Mouse (Mus musculus) bone marrow, adult 2 months (tissue): ENCODE results near the gene Hist1h2bf. TPM values are rescaled to one million over a fixed set of nuclear protein-coding genes. Genes with fewer than 3 reads are reported as not detected.
"Not testable (repeated sequence)": the region's sequence is repeated elsewhere in the genome, so short reads cannot be mapped to it uniquely, and the experiment has no call there.

ENCODE experiments used
- H3K27ac ChIP-seq: fragments of 200-500 bp; 2 replicates; pipeline ENCODE4 v1.5.1; 2012; ENCODE audit warnings: low read depth, mild to moderate bottlenecking, control low read depth, inconsistent platforms, low read length; ENCODE audit not compliant: control insufficient read depth, poor library complexity, insufficient read depth
- H3K4me1 ChIP-seq: fragments of 200-500 bp; 2 replicates; pipeline ENCODE4 v1.6.1; 2011; ENCODE audit warnings: low read length; ENCODE audit not compliant: control insufficient read depth, insufficient read depth
- H3K4me3 ChIP-seq: fragments of 200-500 bp; replicated peaks from 2 replicates; pipeline ENCODE3; 2011; ENCODE audit warnings: mild to moderate bottlenecking, low read depth, low read length, control low read depth; ENCODE audit not compliant: control insufficient read depth
- CTCF ChIP-seq: fragments of 200-500 bp; IDR thresholded peaks from 2 replicates; pipeline ENCODE4 v1.5.1; 2011; ENCODE audit warnings: low read length, control low read depth; ENCODE audit not compliant: control insufficient read depth, insufficient read depth
- POLR2A ChIP-seq: fragments of 200-500 bp; IDR thresholded peaks from 2 replicates; pipeline ENCODE4 v1.6.1; 2011; ENCODE audit warnings: low read depth, mild to moderate bottlenecking, control low read depth, low read length, borderline replicate concordance; ENCODE audit not compliant: control insufficient read depth
- WGBS: fragments of 180-500 bp; shearing (Covaris S2); methylation state at CpG from one replicate; pipeline ENCODE4 v1.1.7; 2018; 5-methylcytosine and 5-hydroxymethylcytosine counted together
- polyA plus RNA-seq: library from polyadenylated mRNA; stranded (reverse); fragments of >200 nt; gene quantifications from 2 replicates; pipeline ENCODE4 v1.2.4, GENCODE M21; 2011; ENCODE audit warnings: low replicate concordance; ENCODE audit not compliant: missing spikeins, insufficient read depth, insufficient read length

The Hist1h2bf gene
- polyA plus RNA-seq, 1 experiment = 32.4 TPM

GRCm38 (mm10) chr13:23555839-23556416, 18.1 kb downstream of the Hist1h2bf start:
- Histone ChIP-seq H3K4me3 (peak overlapping the region; percentile 72), H3K4me1 (no peaks in the 10 kb centered on the region), H3K27ac (peak overlapping the region; percentile 97)
- under 1% methylated on average over 18 of the region's 18 CpGs for WGBS
- TF ChIP-seq POLR2A (peak; percentile 28; the same call in 1 of the 2 replicates), CTCF (no peak)

GRCm38 (mm10) chr13:23554925-23555838, 18.8 kb downstream of the Hist1h2bf start:
- Histone ChIP-seq H3K4me3 (peak overlapping the region; percentile 72), H3K4me1 (no peaks in the 10 kb centered on the region), H3K27ac (peak overlapping the region; percentile 97)
- TF ChIP-seq POLR2A (peak; percentile 99), CTCF (no peak)
- WGBS = under 1% methylated on average over 54 of the region's 54 CpGs

- Histone ChIP-seq H3K4me1 (no peaks in the 10 kb centered on the region), H3K4me3 (peak overlapping the region; percentile 45), H3K27ac (no peak overlapping the region; the same call in 1 of the 2 replicates)
- no peak for TF ChIP-seq POLR2A
- no peak for TF ChIP-seq CTCF
- WGBS = 20% methylated on average over 9 of the region's 9 CpGs
Observed at GRCm38 (mm10) chr13:23554393-23554792, 19.6 kb downstream of the Hist1h2bf start.

GRCm38 (mm10) chr13:23552962-23553361, 21.0 kb downstream of the Hist1h2bf start, which contains the start of gene Hist1h1d:
Hist1h1d (plus strand) TSS chr13:23553262.
- TF ChIP-seq POLR2A = no peak
- TF ChIP-seq CTCF = no peak
- Histone ChIP-seq H3K27ac (peak within 1 kb of the TSS; percentile 45; the same call in 1 of the 2 replicates), H3K4me3 (no peak within 1 kb of the TSS), H3K4me1 (no peaks in the 10 kb centered on the region)

GRCm38 (mm10) chr13:23551931-23552914, 21.8 kb downstream of the Hist1h2bf start:
- Histone ChIP-seq H3K4me3 (no peak overlapping the region), H3K4me1 (no peaks in the 10 kb centered on the region), H3K27ac (peak overlapping the region; percentile 45; the same call in 1 of the 2 replicates)
- WGBS = 45% methylated on average over 8 of the region's 8 CpGs
- TF ChIP-seq CTCF = no peak
- TF ChIP-seq POLR2A = no peak

GRCm38 (mm10) chr13:23551146-23551834, 22.7 kb downstream of the Hist1h2bf start, which contains the start of gene Hist1h4f:
Hist1h4f (minus strand) TSS chr13:23551648.
- peak within 1 kb of the TSS; percentile 96 for H3K27ac ChIP-seq
- under 1% methylated on average over 47 of the region's 47 CpGs for WGBS
- not testable (repeated sequence) for H3K4me1 ChIP-seq
- TF ChIP-seq POLR2A (peak; percentile 99), CTCF (peak; percentile 31; the same call in 1 of the 2 replicates)
- peak within 1 kb of the TSS; percentile 64 for H3K4me3 ChIP-seq

GRCm38 (mm10) chr13:23550761-23551145, 23.2 kb downstream of the Hist1h2bf start:
- 6% methylated on average over 3 of the region's 3 CpGs for WGBS
- Histone ChIP-seq H3K4me1 (no peaks in the 10 kb centered on the region), H3K4me3 (peak overlapping the region; percentile 64)

More at GRCm38 (mm10) chr13:23550761-23551145, 23.2 kb downstream of the Hist1h2bf start:
- H3K27ac ChIP-seq = peak overlapping the region; percentile 96
- TF ChIP-seq POLR2A (no peak), CTCF (no peak)
